Mouse (Mus musculus) kidney, adult 9 months (tissue): ENCODE data around the gene Cdh26.

Experiments used
- DNase-seq: peaks from one replicate; pipeline ENCODE4 v3.0.0; 2022

Cdh26 gene

GRCm38 (mm10) chr2:178513043-178513442, 82.7 kb downstream of the Cdh26 start:
- no peak for DNase-seq

DNA sequence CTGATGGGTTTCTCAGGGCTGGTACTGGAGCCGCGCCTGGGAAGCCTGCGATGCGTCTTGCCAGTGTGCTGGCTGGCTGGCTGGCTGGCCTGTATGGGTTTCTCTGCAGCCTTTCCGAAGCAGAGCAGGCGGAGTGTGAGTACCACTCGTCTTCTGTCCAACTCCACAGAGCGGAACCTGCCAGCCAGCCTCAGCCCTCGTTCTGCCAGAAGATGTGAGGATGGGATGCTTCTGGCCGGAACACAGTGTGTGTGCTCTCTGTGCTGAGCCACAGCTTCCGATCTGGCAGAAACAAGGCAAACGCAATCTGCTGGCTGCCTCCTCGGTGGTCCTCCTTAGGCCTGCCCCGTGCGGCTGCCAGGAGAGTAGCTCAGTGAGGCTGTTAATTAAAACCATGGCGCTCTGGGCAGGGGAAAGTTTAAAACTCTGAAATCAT, 83.3 kb downstream of the Cdh26 start:
- no peak for DNase-seq

DNA sequence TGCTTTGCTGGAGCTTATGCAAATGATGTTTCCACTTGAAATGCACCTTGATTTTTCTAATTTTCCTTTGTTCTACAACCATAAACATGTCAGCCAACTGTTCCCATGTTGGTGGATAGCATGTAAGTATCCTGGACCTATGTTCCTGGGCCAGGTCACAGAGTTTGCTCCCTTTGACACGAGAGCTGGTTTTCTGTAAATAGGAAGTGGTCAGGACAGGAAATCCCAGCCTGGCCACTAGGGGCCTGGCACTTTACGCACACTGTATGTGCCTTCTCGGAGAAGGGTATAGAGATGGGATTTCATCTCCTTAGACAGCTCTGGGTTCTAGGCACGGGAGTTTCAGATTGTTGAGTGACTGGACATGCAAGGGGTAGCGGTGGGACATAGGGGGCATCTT, 86.1 kb downstream of the Cdh26 start:
- no peak for DNase-seq

GRCm38 (mm10) chr2:178516941-178517340, 86.6 kb downstream of the Cdh26 start:
- no peak for DNase-seq

- no peak for DNase-seq
Observed at GRCm38 (mm10) chr2:178519321-178519720, 89.0 kb downstream of the Cdh26 start.

DNA sequence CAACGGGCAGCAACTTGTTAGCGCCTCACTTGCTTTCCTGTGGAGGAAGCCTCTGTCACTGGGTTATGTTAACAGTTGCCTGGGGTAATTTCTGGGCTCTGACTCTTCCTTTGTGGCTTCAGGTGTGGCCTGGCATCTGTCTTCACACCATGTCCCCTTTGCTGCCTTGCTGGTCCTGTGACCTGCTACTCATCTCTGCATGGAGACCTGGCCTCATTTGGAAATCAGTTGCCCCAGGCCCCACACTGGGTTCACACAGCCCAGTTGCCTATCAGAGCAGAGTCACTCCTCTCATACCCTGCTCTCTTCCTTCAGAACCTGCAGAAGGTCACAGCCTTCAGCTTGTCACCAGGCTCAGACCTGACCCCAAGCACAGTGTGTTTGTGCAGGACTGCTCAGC, 89.9 kb downstream of the Cdh26 start:
- DNase-seq, result no peak

GRCm38 (mm10) chr2:178522331-178522730, 92.0 kb downstream of the Cdh26 start:
- no peak for DNase-seq

DNA sequence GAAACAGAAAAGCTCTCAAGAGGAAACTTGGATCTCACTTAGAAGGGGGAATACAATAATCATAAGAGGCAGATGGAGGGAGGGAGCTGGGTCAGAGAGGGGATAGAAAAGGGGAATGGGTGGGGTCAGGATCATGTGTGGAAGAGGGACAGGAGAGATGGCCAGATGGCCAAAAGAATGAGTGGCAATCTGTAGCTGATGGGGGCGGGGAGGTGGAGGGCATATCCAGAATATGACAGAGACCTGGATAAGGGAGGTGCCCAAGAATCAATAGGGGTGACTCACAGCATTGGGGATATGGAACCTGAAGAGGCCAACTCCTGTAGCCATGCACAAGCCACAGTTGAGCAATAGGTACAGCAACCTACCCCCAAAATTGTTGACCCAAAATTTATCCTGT, 92.5 kb downstream of the Cdh26 start:
- no peak for DNase-seq

DNA sequence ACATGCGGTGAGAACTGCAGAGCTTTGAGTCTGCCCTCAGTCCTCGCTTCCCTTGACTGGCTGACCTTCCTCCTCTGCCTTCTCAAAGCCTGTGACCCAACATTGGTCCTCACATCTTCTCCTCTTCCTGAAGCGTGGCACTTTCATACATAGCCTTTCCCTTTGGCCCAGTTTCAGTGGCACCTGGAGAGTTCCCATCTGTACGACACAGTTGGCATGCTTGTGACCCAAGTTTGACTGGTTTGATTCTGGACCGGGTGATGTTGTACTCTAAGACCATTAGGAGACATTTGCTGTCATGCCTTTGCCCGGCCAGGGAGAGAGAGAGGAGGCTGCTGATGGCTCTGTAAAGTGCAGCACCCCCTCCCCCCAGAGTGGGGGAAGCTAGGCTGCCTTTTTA, 96.4 kb downstream of the Cdh26 start:
- DNase-seq, result no peak

- DNase-seq, result no peak
Observed at GRCm38 (mm10) chr2:178531226-178531625, 100.9 kb downstream of the Cdh26 start.

DNA sequence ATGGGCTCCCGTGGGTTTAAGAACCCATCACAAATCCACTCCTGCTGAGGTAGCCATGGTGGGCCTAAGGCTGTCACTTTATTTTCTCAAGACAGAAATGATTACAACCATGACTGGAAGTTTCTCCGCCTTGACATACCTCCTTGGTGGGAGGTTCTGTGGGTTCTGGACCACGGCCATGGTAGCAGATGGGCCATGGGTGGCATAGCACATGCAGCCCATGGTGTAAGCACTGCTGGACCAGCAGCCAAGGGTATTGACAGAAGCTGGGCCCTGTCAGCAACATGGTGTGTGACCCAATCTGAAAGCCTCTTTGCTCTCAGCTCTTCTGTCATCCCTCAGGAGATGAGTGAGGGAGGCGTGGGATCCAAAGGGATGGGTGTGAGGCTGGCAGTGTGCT, 106.2 kb downstream of the Cdh26 start:
- no peak for DNase-seq
